Mouse (Mus musculus) T-helper 2 cell (primary cell): ENCODE measurements around the gene Dab1.

Experiments
- in situ Hi-C: fragments of 300-600 bp; cut with MboI, MseI; formaldehyde crosslinking; loops from one replicate; pipeline ENCODE4 v1.15.1; 2025; ENCODE audit warnings: high pct_unique_total_duplicates

Gene Dab1

GRCm38 (mm10) chr4:104368561-104369021 is 749.4 kb downstream of the Dab1 start:
- in situ Hi-C loops = loop anchor here (25.0 kb wide), 1 partner anchor 894 kb away; no protein-coding TSS in a partner anchor

GRCm38 (mm10) chr4:104369091-104369490 is 749.9 kb downstream of the Dab1 start:
- in situ Hi-C loops = loop anchor here (25.0 kb wide), 1 partner anchor 893 kb away; no protein-coding TSS in a partner anchor

GRCm38 (mm10) chr4:104371136-104371535 is 752.0 kb downstream of the Dab1 start:
- in situ Hi-C loops = loop anchor here (25.0 kb wide), 1 partner anchor 891 kb away; no protein-coding TSS in a partner anchor

GRCm38 (mm10) chr4:104374191-104374590 is 755.0 kb downstream of the Dab1 start:
- in situ Hi-C loops = loop anchor here (25.0 kb wide), 1 partner anchor 888 kb away; no protein-coding TSS in a partner anchor

GRCm38 (mm10) chr4:104384704-104385103 is 765.5 kb downstream of the Dab1 start:
- in situ Hi-C loops = no loop called here

GRCm38 (mm10) chr4:104385272-104385671 is 766.1 kb downstream of the Dab1 start:
- in situ Hi-C loops = no loop called here

- in situ Hi-C loops = no loop called here
These were observed 776.4 kb downstream of the Dab1 start for GRCm38 (mm10) chr4:104395515-104395914.

GRCm38 (mm10) chr4:104396095-104396494 is 776.9 kb downstream of the Dab1 start:
- in situ Hi-C loops = no loop called here

GRCm38 (mm10) chr4:104399106-104399730 is 780.1 kb downstream of the Dab1 start:
- in situ Hi-C loops = no loop called here

GRCm38 (mm10) chr4:104404099-104404498 is 784.9 kb downstream of the Dab1 start:
- in situ Hi-C loops = no loop called here

- in situ Hi-C loops = no loop called here
These were observed 791.8 kb downstream of the Dab1 start for GRCm38 (mm10) chr4:104410922-104411321.

- in situ Hi-C loops = no loop called here
These were observed 796.3 kb downstream of the Dab1 start for GRCm38 (mm10) chr4:104415482-104415881.

GRCm38 (mm10) chr4:104418354-104418753 is 799.2 kb downstream of the Dab1 start:
- in situ Hi-C loops = no loop called here

GRCm38 (mm10) chr4:104420983-104421680 is 802.0 kb downstream of the Dab1 start:
- in situ Hi-C loops = no loop called here

GRCm38 (mm10) chr4:104429127-104429526 is 810.0 kb downstream of the Dab1 start:
- in situ Hi-C loops = no loop called here

- in situ Hi-C loops = no loop called here
These were observed 812.2 kb downstream of the Dab1 start for GRCm38 (mm10) chr4:104431231-104431855.

GRCm38 (mm10) chr4:104432150-104432549 is 813.0 kb downstream of the Dab1 start:
- in situ Hi-C loops = no loop called here

GRCm38 (mm10) chr4:104435736-104436135 is 816.6 kb downstream of the Dab1 start:
- in situ Hi-C loops = no loop called here

GRCm38 (mm10) chr4:104436411-104436810 is 817.3 kb downstream of the Dab1 start:
- in situ Hi-C loops = no loop called here

GRCm38 (mm10) chr4:104438730-104439129 is 819.6 kb downstream of the Dab1 start:
- in situ Hi-C loops = no loop called here

GRCm38 (mm10) chr4:104439641-104440040 is 820.5 kb downstream of the Dab1 start:
- in situ Hi-C loops = no loop called here
